Mouse (Mus musculus) heart, embryonic 14.5 days (tissue): Measurements from ENCODE around the gene Cers6. TPM values are rescaled to one million over a fixed set of nuclear protein-coding genes. Genes with fewer than 3 reads are reported as not detected.

Experiments
- ATAC-seq: fragments of 200-750 bp; cut with Nextera tagmentation; 2 replicates; pipeline ENCODE4 v1.8.0; 2017; ENCODE audit warnings: low read depth, moderate TSS enrichment; ENCODE audit not compliant: insufficient number of reproducible peaks, insufficient read depth, low FRiP score
- H3K27ac ChIP-seq, 2 experiments: fragments of 200-500 bp in 1 of 2; fragments of 300-500 bp in 1 of 2; sonication (generic) in 1 of 2; replicated peaks in 1 of 2; 2 replicates each; pipeline ENCODE4 v1.5.1; 2012 to 2014; ENCODE audit warnings: low read depth in 2 of 2, low read length in 2 of 2, control low read depth in 1 of 2, mild to moderate bottlenecking in 1 of 2, mixed read lengths in 1 of 2; ENCODE audit not compliant: control insufficient read depth in 1 of 2, insufficient read depth in 1 of 2
- H3K27me3 ChIP-seq: fragments of 300-500 bp; sonication (generic); 2 replicates; pipeline ENCODE4 v1.6.1; 2014; ENCODE audit warnings: mild to moderate bottlenecking, low read length, control low read depth; ENCODE audit not compliant: control insufficient read depth, insufficient read depth
- H3K36me3 ChIP-seq: fragments of 300-500 bp; sonication (generic); 2 replicates; pipeline ENCODE4 v1.6.1; 2014; ENCODE audit warnings: mild to moderate bottlenecking, control low read depth, low read length, mixed read lengths; ENCODE audit not compliant: control insufficient read depth, insufficient read depth
- H3K4me1 ChIP-seq, 2 experiments: fragments of 200-500 bp in 1 of 2; fragments of 300-500 bp in 1 of 2; sonication (generic) in 1 of 2; 2 replicates each; pipeline ENCODE4 v1.6.1; 2012 to 2014; ENCODE audit warnings: low read length in 2 of 2, control low read depth in 1 of 2, mixed read lengths in 1 of 2; ENCODE audit not compliant: control insufficient read depth in 2 of 2, insufficient read depth in 2 of 2
- H3K4me2 ChIP-seq: fragments of 300-500 bp; sonication (generic); 2 replicates; pipeline ENCODE4 v1.6.1; 2014; ENCODE audit warnings: mild to moderate bottlenecking, low read length
- H3K4me3 ChIP-seq, 2 experiments: fragments of 200-500 bp in 1 of 2; fragments of 300-500 bp in 1 of 2; sonication (generic) in 1 of 2; 2 replicates each; pipeline ENCODE4 v1.5.1; 2012 to 2014; ENCODE audit warnings: low read length in 2 of 2, mild to moderate bottlenecking in 2 of 2, control low read depth in 1 of 2, low read depth in 1 of 2, moderate library complexity in 1 of 2; ENCODE audit not compliant: control insufficient read depth in 1 of 2, insufficient read depth in 1 of 2
- H3K9ac ChIP-seq: fragments of 300-500 bp; sonication (generic); 2 replicates; pipeline ENCODE4 v1.6.1; 2014; ENCODE audit warnings: mild to moderate bottlenecking, low read length
- H3K9me3 ChIP-seq: fragments of 300-500 bp; sonication (generic); 2 replicates; pipeline ENCODE4 v1.6.1; 2016; ENCODE audit warnings: low read length, control low read depth; ENCODE audit not compliant: control insufficient read depth
- WGBS: fragments of 180-500 bp; shearing (Covaris S2); extraction: QIAGEN DNeasy Blood & Tissue Kit; methylation state at CpG from one replicate; pipeline ENCODE4 v1.1.7; 2014; 5-methylcytosine and 5-hydroxymethylcytosine counted together
- polyA plus RNA-seq: library from polyadenylated mRNA; unstranded; fragments of >200 nt; fragmentation: Nextera tagmentation; extraction: Ambion mirVana; gene quantifications from 2 replicates; pipeline ENCODE4 v1.2.1, GENCODE M21; 2014

Gene Cers6
- polyA plus RNA-seq, 1 experiment from 2014 or later, result 34.4 TPM

DNA sequence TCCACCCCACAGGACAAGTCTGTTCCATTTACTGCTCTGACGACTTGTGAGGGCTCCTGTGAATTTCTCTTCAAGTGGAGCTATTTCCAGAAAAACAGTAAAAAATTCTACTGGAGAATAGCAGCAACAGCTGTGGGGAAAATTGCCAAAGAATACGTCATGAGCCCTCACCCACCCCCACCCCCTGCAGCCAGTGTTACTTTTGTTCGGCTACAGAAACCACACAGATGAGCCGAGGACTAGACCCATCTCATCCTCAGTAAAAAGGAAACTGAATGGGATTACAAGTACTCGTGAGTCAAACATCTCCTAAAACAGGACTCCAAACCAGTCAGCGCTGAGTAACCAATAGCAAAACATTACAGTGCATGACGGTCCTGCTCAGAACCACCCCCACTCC, 248.5 kb downstream of the Cers6 start:
- 67% methylated on average over 7 of the region's 7 CpGs for WGBS
- Histone ChIP-seq H3K4me3 (no peak overlapping the region), H3K4me1 (0 out of 4 replicates have a peak, but pooled peaks cover 2% of the 10 kb centered on the region in 2 experiments), H3K9ac (no peak overlapping the region), H3K27me3 (no peaks in the 10 kb centered on the region), H3K27ac (no peak overlapping the region), H3K4me2 (no peak overlapping the region), H3K36me3 (peaks cover 7% of the 10 kb centered on the region), H3K9me3 (no peaks in the 10 kb centered on the region)
- ATAC-seq, result no peak

DNA sequence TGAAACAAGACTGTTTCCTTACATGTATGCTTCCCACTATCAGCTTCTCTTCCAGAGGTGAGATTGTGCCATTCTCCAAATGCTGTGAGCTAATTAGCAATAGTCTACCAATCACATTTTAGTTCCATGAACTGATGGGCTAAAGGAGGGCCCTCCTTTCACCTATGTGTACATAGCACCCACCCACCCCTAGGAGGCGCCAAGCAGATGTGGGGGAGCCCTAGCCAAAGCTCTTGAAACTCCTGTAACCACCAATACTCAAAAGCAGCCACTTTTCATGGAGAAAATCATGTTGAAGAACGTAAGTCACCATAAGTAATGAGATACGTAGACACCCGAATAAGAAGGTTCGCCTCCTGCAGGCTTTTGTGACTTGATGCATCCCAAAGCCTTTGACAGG, 251.4 kb downstream of the Cers6 start:
- H3K27me3 ChIP-seq, result no peaks in the 10 kb centered on the region
- H3K9ac ChIP-seq, result no peak overlapping the region
- H3K4me2 ChIP-seq, result no peak overlapping the region
- H3K9me3 ChIP-seq, result peaks cover 6% of the 10 kb centered on the region
- no peak overlapping the region for H3K27ac ChIP-seq
- peaks cover 7% of the 10 kb centered on the region for H3K36me3 ChIP-seq
- no peak overlapping the region for H3K4me3 ChIP-seq
- H3K4me1 ChIP-seq, result 0 out of 4 replicates have a peak, but pooled peaks cover 0 to 2% of the 10 kb centered on the region in 2 experiments
- 92% methylated on average over 5 of the region's 5 CpGs for WGBS
- ATAC-seq, result no peak

DNA sequence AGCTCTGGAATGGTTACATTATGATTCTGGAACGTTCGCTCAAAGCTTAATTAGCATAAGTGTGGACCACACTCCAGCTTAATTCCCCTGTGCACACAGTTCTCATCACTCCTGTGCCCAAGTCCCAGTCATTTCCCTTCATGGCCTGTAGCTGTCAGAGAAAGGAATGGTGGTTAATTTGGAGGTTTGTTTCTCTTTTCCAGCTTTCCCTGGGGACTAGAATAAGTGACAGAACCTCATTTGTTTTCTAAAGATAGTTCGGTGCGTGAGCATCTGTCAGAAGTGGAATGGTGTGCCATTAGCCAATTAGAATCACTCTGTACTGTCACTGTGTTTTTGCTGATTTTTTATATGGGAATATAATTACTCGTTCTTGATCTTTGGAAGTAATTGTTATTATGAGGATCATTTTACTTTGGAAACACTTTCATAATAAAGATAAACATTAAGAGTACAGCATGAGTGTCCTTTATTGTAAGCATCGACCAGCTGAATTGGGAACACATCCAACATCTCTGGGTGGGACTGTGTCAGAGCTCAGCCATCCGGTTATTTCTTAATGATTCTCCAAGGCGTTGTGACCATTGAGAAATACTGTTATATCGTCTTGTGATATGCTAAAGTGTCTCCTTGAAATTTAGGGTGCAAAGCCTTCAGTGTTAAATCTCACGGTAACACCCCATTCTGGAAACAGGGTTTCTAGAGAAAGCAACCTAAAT, 252.7 kb downstream of the Cers6 start:
- WGBS, result 78% methylated on average over 10 of the region's 10 CpGs
- H3K9ac ChIP-seq, result no peak overlapping the region
- H3K27me3 ChIP-seq, result no peaks in the 10 kb centered on the region
- peaks cover 6% of the 10 kb centered on the region for H3K9me3 ChIP-seq
- no peak overlapping the region for H3K4me2 ChIP-seq
- H3K4me3 ChIP-seq, result no peak overlapping the region
- no peak overlapping the region for H3K27ac ChIP-seq
- peaks cover 7% of the 10 kb centered on the region for H3K36me3 ChIP-seq
- H3K4me1 ChIP-seq, result no peaks in the 10 kb centered on the region
- ATAC-seq, result no peak

DNA sequence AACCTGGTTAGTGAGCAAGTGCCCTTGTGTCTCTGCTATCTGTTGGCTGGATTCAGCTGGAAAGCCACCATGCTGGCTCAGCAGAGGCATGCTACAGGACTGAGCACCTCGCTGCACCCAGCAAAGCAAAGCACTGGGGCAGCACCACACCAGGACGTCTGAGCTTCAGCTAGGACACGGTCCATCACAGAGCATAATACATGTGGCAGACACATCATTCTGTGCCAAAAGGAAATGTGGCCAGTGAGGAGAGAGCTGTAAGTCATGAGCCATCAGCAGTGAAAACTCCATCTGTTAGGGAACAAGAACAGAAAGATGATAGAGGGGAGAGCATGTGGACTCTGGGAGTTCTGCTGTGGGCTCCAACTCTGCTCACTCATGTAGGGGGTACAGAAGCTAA, 254.7 kb downstream of the Cers6 start:
- Histone ChIP-seq H3K27me3 (no peaks in the 10 kb centered on the region), H3K4me3 (no peak overlapping the region), H3K4me2 (no peak overlapping the region), H3K9ac (no peak overlapping the region), H3K27ac (no peak overlapping the region), H3K9me3 (peaks cover 6% of the 10 kb centered on the region), H3K4me1 (no peaks in the 10 kb centered on the region), H3K36me3 (peaks cover 7% of the 10 kb centered on the region)
- no peak for ATAC-seq
- 83% methylated on average over 3 of the region's 3 CpGs for WGBS

DNA sequence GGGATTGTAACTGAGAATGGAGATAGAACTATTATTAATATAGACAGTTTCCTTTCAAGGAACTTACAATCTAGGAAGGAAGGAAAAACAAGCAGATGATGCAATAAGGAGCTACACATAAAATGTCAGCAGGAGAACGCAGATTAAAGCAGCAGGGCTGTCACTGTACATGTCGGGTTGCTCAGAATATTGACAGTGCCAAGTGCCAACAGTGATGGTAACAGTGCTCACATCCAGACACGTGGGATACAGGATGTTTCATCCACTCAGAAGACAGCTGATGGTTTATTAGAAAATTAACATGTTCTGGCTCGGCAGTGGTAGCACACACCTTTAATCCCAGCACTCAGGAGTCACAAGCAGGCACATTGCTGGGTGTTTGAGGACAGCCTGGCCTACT, 255.5 kb downstream of the Cers6 start:
- peaks cover 6% of the 10 kb centered on the region for H3K9me3 ChIP-seq
- no peak overlapping the region for H3K4me2 ChIP-seq
- H3K27ac ChIP-seq, result no peak overlapping the region
- H3K27me3 ChIP-seq, result no peaks in the 10 kb centered on the region
- WGBS, result 68% methylated on average over 4 of the region's 4 CpGs
- no peak overlapping the region for H3K4me3 ChIP-seq
- H3K9ac ChIP-seq, result no peak overlapping the region
- H3K36me3 ChIP-seq, result peaks cover under 1% of the 10 kb centered on the region; the same call in 1 of the 2 replicates
- H3K4me1 ChIP-seq, result no peaks in the 10 kb centered on the region
- ATAC-seq, result no peak

DNA sequence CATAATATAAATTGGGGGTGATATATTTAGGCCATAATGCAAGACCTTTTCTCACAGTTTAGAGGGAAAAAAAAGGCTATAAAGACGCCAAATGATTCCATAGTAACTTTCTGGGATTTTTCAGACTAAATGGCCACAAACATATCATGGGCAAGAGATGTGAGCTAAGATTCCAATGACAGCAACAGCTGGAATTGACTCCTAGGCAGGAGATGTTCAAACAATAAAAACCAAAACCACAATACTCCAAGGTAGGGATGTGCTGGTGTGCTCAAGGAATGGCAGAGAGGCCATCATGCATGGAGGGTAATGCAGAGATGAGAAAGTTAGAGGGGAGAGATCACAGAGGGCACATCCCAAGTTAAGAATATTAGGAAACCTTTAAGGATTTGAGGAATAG, 257.8 kb downstream of the Cers6 start:
- Histone ChIP-seq H3K4me2 (no peak overlapping the region), H3K9me3 (peaks cover 6% of the 10 kb centered on the region), H3K9ac (no peak overlapping the region), H3K27ac (no peak overlapping the region), H3K4me1 (peaks cover 6 to 12% of the 10 kb centered on the region in 2 experiments; a peak in 3 of 4 replicates), H3K36me3 (no peaks in the 10 kb centered on the region; the same call in 1 of the 2 replicates), H3K4me3 (no peak overlapping the region), H3K27me3 (no peaks in the 10 kb centered on the region)
- 87% methylated on average over 1 of the region's 1 CpGs for WGBS
- ATAC-seq, result no peak

DNA sequence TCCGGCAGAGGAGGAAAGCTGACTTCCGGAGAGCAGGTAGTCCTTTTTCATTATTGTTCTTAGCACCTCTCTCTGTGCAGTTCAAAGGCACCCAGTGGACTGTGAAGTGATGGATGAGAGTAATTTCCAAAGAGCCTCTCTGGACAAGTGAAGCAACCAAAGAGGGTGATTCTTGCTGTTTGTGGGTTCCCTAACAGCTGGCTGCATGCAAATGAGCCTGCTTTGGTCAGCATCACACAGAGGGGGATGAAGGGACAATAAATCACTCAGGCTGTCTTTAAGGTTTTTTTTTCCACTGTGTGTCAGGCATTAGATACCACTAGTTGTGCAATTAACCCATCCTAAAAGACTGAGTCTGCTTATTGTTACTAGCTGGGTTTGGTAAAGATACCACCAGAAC, 258.5 kb downstream of the Cers6 start:
- no peaks in the 10 kb centered on the region; the same call in 1 of the 2 replicates for H3K36me3 ChIP-seq
- WGBS, result 74% methylated on average over 2 of the region's 2 CpGs
- no peak overlapping the region for H3K9ac ChIP-seq
- H3K4me1 ChIP-seq, result peaks cover 6 to 12% of the 10 kb centered on the region in 2 experiments; a peak in 3 of 4 replicates
- H3K27me3 ChIP-seq, result no peaks in the 10 kb centered on the region
- ATAC-seq, result no peak
- H3K27ac ChIP-seq, result no peak overlapping the region
- H3K4me3 ChIP-seq, result no peak overlapping the region
- no peak overlapping the region for H3K4me2 ChIP-seq
- peaks cover 6% of the 10 kb centered on the region for H3K9me3 ChIP-seq

DNA sequence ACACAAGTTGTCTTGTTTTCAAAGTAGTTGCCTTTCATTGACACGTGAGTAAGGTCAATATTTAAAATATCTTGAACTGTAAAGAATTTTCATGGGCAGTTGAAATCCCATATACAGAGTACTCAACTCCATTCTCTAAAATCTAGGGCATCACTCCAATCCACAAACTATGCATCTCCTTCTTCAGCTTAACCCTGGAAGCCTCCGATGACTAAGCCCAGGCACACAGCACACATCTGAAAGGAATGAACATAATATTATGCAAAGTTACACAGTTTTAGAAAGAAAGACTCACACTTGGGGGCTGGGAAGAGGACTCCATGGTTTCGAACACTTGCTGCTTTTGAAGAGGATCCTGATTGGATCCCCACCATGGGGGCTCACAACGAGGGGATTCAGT, 260.4 kb downstream of the Cers6 start:
- Histone ChIP-seq H3K27ac (no peak overlapping the region), H3K9ac (no peak overlapping the region), H3K27me3 (no peaks in the 10 kb centered on the region), H3K36me3 (no peaks in the 10 kb centered on the region), H3K4me3 (no peak overlapping the region), H3K4me1 (peaks cover 6 to 12% of the 10 kb centered on the region in 2 experiments; a peak in 3 of 4 replicates), H3K4me2 (no peak overlapping the region), H3K9me3 (no peaks in the 10 kb centered on the region)
- ATAC-seq, result no peak
- 84% methylated on average over 4 of the region's 4 CpGs for WGBS
